Mouse (Mus musculus) adrenal gland, postnatal 14 days (tissue): ENCODE data around the gene Prdm16. TPM values are rescaled to one million over a fixed set of nuclear protein-coding genes. Genes with fewer than 3 reads are reported as not detected.

Source experiments
- DNase-seq: peaks from one replicate; pipeline ENCODE4 v3.0.0; 2021; ENCODE audit warnings: mixed read lengths
- total RNA-seq: library from RNA; stranded (reverse); gene quantifications from 2 replicates; pipeline ENCODE4 v1.2.3, GENCODE M21; 2021

Gene Prdm16
- total RNA-seq, 1 experiment from 2014 or later: 10.2 TPM

GRCm38 (mm10) chr4:154330001-154330400, 306.7 kb downstream of the Prdm16 start:
- no peak for DNase-seq

GRCm38 (mm10) chr4:154328836-154329235, 307.8 kb downstream of the Prdm16 start:
- DNase-seq: peak; percentile 69

- DNase-seq: no peak
These were observed 308.2 kb downstream of the Prdm16 start for GRCm38 (mm10) chr4:154328431-154328830.

GRCm38 (mm10) chr4:154325410-154325809, 311.3 kb downstream of the Prdm16 start:
- DNase-seq: no peak

- DNase-seq: no peak
These were observed 323.1 kb downstream of the Prdm16 start for GRCm38 (mm10) chr4:154313622-154313967.

GRCm38 (mm10) chr4:154312935-154313621, 323.6 kb downstream of the Prdm16 start:
- DNase-seq: no peak

GRCm38 (mm10) chr4:154312143-154312812, 324.4 kb downstream of the Prdm16 start:
- DNase-seq: no peak

- DNase-seq: no peak
These were observed 326.0 kb downstream of the Prdm16 start for GRCm38 (mm10) chr4:154310576-154311262.

GRCm38 (mm10) chr4:154309131-154309530, 327.5 kb downstream of the Prdm16 start:
- no peak for DNase-seq

- DNase-seq: peak; percentile 41
These were observed 335.2 kb downstream of the Prdm16 start, which contains the start of gene Arhgef16 for GRCm38 (mm10) chr4:154301466-154301881. Arhgef16 (minus strand) TSS chr4:154301676.

GRCm38 (mm10) chr4:154299541-154300271, 337.0 kb downstream of the Prdm16 start:
- DNase-seq: peak; percentile 22

GRCm38 (mm10) chr4:154297761-154298160, 338.9 kb downstream of the Prdm16 start:
- DNase-seq: no peak

- no peak for DNase-seq
These were observed 342.4 kb downstream of the Prdm16 start for GRCm38 (mm10) chr4:154294262-154294731.

- no peak for DNase-seq
These were observed 342.9 kb downstream of the Prdm16 start for GRCm38 (mm10) chr4:154293735-154294201.

GRCm38 (mm10) chr4:154283671-154284070, 353.0 kb downstream of the Prdm16 start:
- no peak for DNase-seq

- no peak for DNase-seq
These were observed 357.2 kb downstream of the Prdm16 start for GRCm38 (mm10) chr4:154279481-154279880.

GRCm38 (mm10) chr4:154273000-154273399, 363.7 kb downstream of the Prdm16 start:
- DNase-seq: peak; percentile 56

GRCm38 (mm10) chr4:154269520-154269919, 367.2 kb downstream of the Prdm16 start:
- DNase-seq: no peak

GRCm38 (mm10) chr4:154267511-154267910, 369.2 kb downstream of the Prdm16 start:
- no peak for DNase-seq
